Mouse (Mus musculus): ENCODE measurements at regions not wholly inside any gene's neighbourhood (a gene's known extent, or its start where the extent isn't known, plus 50 kb on each side); places are given as distances from the start of the nearest gene placed in this dataset.

GRCm38 (mm10) chrX:112984668-112985067, 200.6 kb downstream of the Chm start:
- no peak for DNase-seq (ENCODE audit: low read depth)

- no peak for DNase-seq (ENCODE audit: low read depth)
Measured at GRCm38 (mm10) chrX:112984073-112984472, 201.2 kb downstream of the Chm start.

- peak; percentile 38 for DNase-seq (ENCODE audit: low read depth)
Measured at GRCm38 (mm10) chrX:112978583-112978982, 206.7 kb downstream of the Chm start.

GRCm38 (mm10) chrX:112964093-112964492, 221.2 kb downstream of the Chm start:
- DNase-seq (ENCODE audit: low read depth) = no peak

- DNase-seq (ENCODE audit: low read depth) = peak; percentile 31
Measured at GRCm38 (mm10) chrX:112949792-112950191, 235.5 kb downstream of the Chm start.

- DNase-seq (ENCODE audit: low read depth) = peak; percentile 15
Measured at GRCm38 (mm10) chrX:112947521-112947920, 237.8 kb downstream of the Chm start.

GRCm38 (mm10) chrX:112925542-112926182, 227.2 kb upstream of the Pof1b start:
- no peak for DNase-seq (ENCODE audit: low read depth)

- peak; percentile 28 for DNase-seq (ENCODE audit: low read depth)
Measured at GRCm38 (mm10) chrX:112903631-112904410, 205.4 kb upstream of the Pof1b start.

- no peak for DNase-seq (ENCODE audit: low read depth)
Measured at GRCm38 (mm10) chrX:112886539-112886938, 188.1 kb upstream of the Pof1b start.

Measured in induced T-regulatory cell, adult 2 months (primary cell).